8 mouse cellular contexts compared by ENCODE assay signal in the genomic region with DNA sequence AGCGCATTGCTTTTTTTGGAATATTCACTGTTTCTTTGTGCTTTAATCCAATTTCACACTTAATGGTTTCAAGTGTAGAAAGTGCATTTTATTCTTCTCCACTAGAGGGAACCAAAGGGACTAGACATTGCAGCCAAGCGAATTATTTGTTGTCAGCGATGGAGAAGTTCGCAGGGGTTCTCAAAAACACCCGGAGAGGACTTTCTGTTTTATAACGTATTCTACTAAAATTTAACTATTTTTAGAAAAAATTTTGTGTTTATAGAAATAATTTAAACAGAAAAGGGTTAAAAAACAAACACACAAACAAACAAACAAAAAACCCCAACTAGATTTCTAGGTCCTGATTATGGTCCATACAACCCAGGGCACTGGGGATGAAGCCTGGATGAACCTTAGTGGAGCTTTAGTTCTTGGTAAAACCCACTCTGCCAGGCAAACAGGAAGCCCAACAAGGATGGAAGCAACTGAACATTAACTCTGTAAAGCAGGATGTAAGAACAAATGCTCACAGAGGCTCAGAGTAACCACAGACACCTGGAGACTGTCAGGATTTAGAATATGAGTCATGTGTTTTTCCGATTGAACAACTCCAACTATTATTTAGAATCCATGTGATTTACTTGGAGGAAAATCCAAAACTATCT.
DNase-seq lines count a peak whose midpoint lies in the region; ATAC-seq and TF ChIP-seq lines count a peak whose summit lies in the region.

No protein-coding gene starts in this region.

- no peak overlapping the region for H3K4me2 ChIP-seq in hindbrain, embryonic 11.5 days (replicated peaks; ENCODE audit: low read depth, low read length)

- H3K27me3 ChIP-seq in hindbrain, embryonic 11.5 days (ENCODE audit: control insufficient read depth, insufficient read depth, low read length): no peaks in the 10 kb centered on the region
- no peaks in the 10 kb centered on the region for H3K27me3 ChIP-seq in hindbrain, embryonic 10.5 days (ENCODE audit: insufficient read depth, poor library complexity, severe bottlenecking)
- no peaks in the 10 kb centered on the region for H3K27me3 ChIP-seq in E14TG2a.4 (ENCODE audit: insufficient read depth, low read length)

- no peak overlapping the region for H3K4me3 ChIP-seq in hindbrain, embryonic 11.5 days (ENCODE audit: low read depth, low read length)
- H3K4me3 ChIP-seq in hindbrain, embryonic 10.5 days: no peak overlapping the region
- no peak overlapping the region for H3K4me3 ChIP-seq in E14TG2a.4 (replicated peaks; ENCODE audit: low read length)

- H3K9me3 ChIP-seq in hindbrain, embryonic 11.5 days (ENCODE audit: control insufficient read depth, low read length): no peaks in the 10 kb centered on the region
- no peaks in the 10 kb centered on the region for H3K9me3 ChIP-seq in hindbrain, embryonic 10.5 days
- no peaks in the 10 kb centered on the region for H3K9me3 ChIP-seq in E14TG2a.4 (ENCODE audit: low read length)

- WGBS in hindbrain, embryonic 11.5 days: 46% methylated on average over 7 of the region's 7 CpGs
- 46% methylated on average over 7 of the region's 7 CpGs for WGBS in hindbrain, embryonic 10.5 days

- H3K4me1 ChIP-seq in hindbrain, embryonic 11.5 days (replicated peaks; ENCODE audit: control insufficient read depth, insufficient read depth, low read length): no peaks in the 10 kb centered on the region
- no peaks in the 10 kb centered on the region for H3K4me1 ChIP-seq in hindbrain, embryonic 10.5 days (replicated peaks)
- H3K4me1 ChIP-seq in E14TG2a.4 (replicated peaks; ENCODE audit: low read depth, low read length): no peaks in the 10 kb centered on the region

- peak; percentile 51 for DNase-seq in hindbrain, embryonic 11.5 days (ENCODE audit: low spot score)
- DNase-seq in hindbrain, embryonic 10.5 days (ENCODE audit: low spot score): no peak
- peak; percentile 19 for DNase-seq in c-Kit-positive CD71-positive TER-119-positive erythroid progenitor cells, embryonic 14.5 days (ENCODE audit: low spot score)
- DNase-seq in right cerebral cortex, postnatal 36 days (ENCODE audit: low spot score in 2 of 2): no peak
- DNase-seq in spleen, postnatal 10 days (ENCODE audit: low spot score in 2 of 2): no peak
- DNase-seq in adrenal gland, adult 2 months: no peak

- no peak overlapping the region for H3K9ac ChIP-seq in hindbrain, embryonic 11.5 days (ENCODE audit: low read depth, low read length)

- ATAC-seq in hindbrain, embryonic 11.5 days (ENCODE audit: low FRiP score): no peak
- peak; percentile 86 for ATAC-seq in megakaryocyte-erythroid progenitor cell, adult 5-6 weeks (replicated peaks; ENCODE audit: low FRiP score, low TSS enrichment, poor library complexity, severe bottlenecking)

- TF ChIP-seq CTCF in E14TG2a.4 (conservative IDR thresholded peaks at IDR 0.05; ENCODE audit: low read length): peak; percentile 54

- no peak overlapping the region for H3K27ac ChIP-seq in hindbrain, embryonic 11.5 days (ENCODE audit: low read depth, low read length)
- H3K27ac ChIP-seq in hindbrain, embryonic 10.5 days: no peak overlapping the region

- no peaks in the 10 kb centered on the region for H3K36me3 ChIP-seq in hindbrain, embryonic 11.5 days (ENCODE audit: control insufficient read depth, insufficient read depth, low read length)
- no peaks in the 10 kb centered on the region for H3K36me3 ChIP-seq in hindbrain, embryonic 10.5 days
- H3K36me3 ChIP-seq in E14TG2a.4 (ENCODE audit: insufficient read depth, low read length): no peaks in the 10 kb centered on the region

Comparison
In these comparisons a context has a peak if more than half of its experiments do, and no peak if none do; other contexts are left out.
1. DNase-seq: peak in hindbrain, embryonic 11.5 days (single experiment) and c-Kit-positive CD71-positive TER-119-positive erythroid progenitor cells, embryonic 14.5 days (single experiment); none in hindbrain, embryonic 10.5 days (single experiment), right cerebral cortex, postnatal 36 days (0 of 2), spleen, postnatal 10 days (0 of 2) and adrenal gland, adult 2 months (single experiment).